25 mouse cellular contexts compared by ENCODE assay signal in genomic region chr10:22877536-22878130, GRCm38 (mm10). TPM values are rescaled to one million over a fixed set of nuclear protein-coding genes. Genes with fewer than 3 reads are reported as not detected.
DNase-seq lines count a peak whose midpoint lies in the region; ATAC-seq and TF ChIP-seq lines count a peak whose summit lies in the region.
"Had no signal": no experiment of that assay in that cellular context is flagged by ENCODE, and none has a peak within 500 bp of the region (broad histone marks: within the 10 kb centered on the region; RNA-seq: fewer than 3 reads in every experiment).

No protein-coding gene starts in this region.

- no peaks in the 10 kb centered on the region for H3K9me3 ChIP-seq in lung, postnatal 0 days (ENCODE audit: low read length)
- no peaks in the 10 kb centered on the region for H3K9me3 ChIP-seq in kidney, embryonic 15.5 days (replicated peaks)
- no peaks in the 10 kb centered on the region for H3K9me3 ChIP-seq in forebrain, embryonic 14.5 days (replicated peaks; ENCODE audit: control insufficient read depth, low read length)
- H3K9me3 ChIP-seq: embryonic facial prominence, embryonic 10.5 days; forebrain, embryonic 13.5 days; hindbrain, embryonic 15.5 days; lung, embryonic 15.5 days had no signal

- H3K4me2 ChIP-seq in lung, postnatal 0 days (replicated peaks; ENCODE audit: low read depth, low read length) = no peak overlapping the region
- no peak overlapping the region for H3K4me2 ChIP-seq in kidney, embryonic 15.5 days
- no peak overlapping the region for H3K4me2 ChIP-seq in forebrain, embryonic 14.5 days (ENCODE audit: low read length)
- H3K4me2 ChIP-seq: forebrain, embryonic 13.5 days; heart, embryonic 11.5 days; hindbrain, embryonic 15.5 days; liver, embryonic 11.5 days; lung, embryonic 15.5 days had no signal

- no peak overlapping the region for H3K4me3 ChIP-seq in lung, postnatal 0 days (ENCODE audit: low read depth, low read length)
- H3K4me3 ChIP-seq in lung, adult 2 months (replicated peaks; ENCODE audit: extremely low read depth, low read depth, low read length) = no peak overlapping the region
- no peak overlapping the region for H3K4me3 ChIP-seq in kidney, embryonic 15.5 days (replicated peaks)
- H3K4me3 ChIP-seq in forebrain, embryonic 14.5 days (ENCODE audit: low read depth, low read length) = no peak overlapping the region
- H3K4me3 ChIP-seq: embryonic facial prominence, embryonic 10.5 days; forebrain, embryonic 13.5 days; hindbrain, embryonic 15.5 days; left cerebral cortex, adult 2 months; lung, embryonic 15.5 days had no signal

- WGBS in lung, postnatal 0 days = 33% methylated on average over 5 of the region's 5 CpGs
- 33% methylated on average over 5 of the region's 5 CpGs for WGBS in lung, adult 2 months
- WGBS in kidney, embryonic 15.5 days = 39% methylated on average over 5 of the region's 5 CpGs
- 83% methylated on average over 5 of the region's 5 CpGs for WGBS in forebrain, embryonic 14.5 days

- no peak for TF ChIP-seq POLR2A in lung, adult 2 months (IDR thresholded peaks at IDR 0.05; ENCODE audit: borderline replicate concordance, extremely low read depth, low read depth, low read length)

- no peaks in the 10 kb centered on the region for H3K36me3 ChIP-seq in lung, postnatal 0 days (ENCODE audit: insufficient read depth, low read length)
- H3K36me3 ChIP-seq in kidney, embryonic 15.5 days = no peaks in the 10 kb centered on the region
- H3K36me3 ChIP-seq in forebrain, embryonic 14.5 days (ENCODE audit: control insufficient read depth, insufficient read depth, low read length) = no peaks in the 10 kb centered on the region
- H3K36me3 ChIP-seq: embryonic facial prominence, embryonic 10.5 days; hindbrain, embryonic 15.5 days; lung, embryonic 15.5 days had no signal

- no peaks in the 10 kb centered on the region for H3K27me3 ChIP-seq in lung, postnatal 0 days (replicated peaks; ENCODE audit: insufficient read depth, low read length)
- no peaks in the 10 kb centered on the region for H3K27me3 ChIP-seq in kidney, embryonic 15.5 days
- no peaks in the 10 kb centered on the region for H3K27me3 ChIP-seq in forebrain, embryonic 14.5 days (replicated peaks; ENCODE audit: control insufficient read depth, insufficient read depth, low read length)
- H3K27me3 ChIP-seq: hindbrain, embryonic 15.5 days; lung, embryonic 15.5 days had no signal

- no peak overlapping the region for H3K27ac ChIP-seq in lung, postnatal 0 days (ENCODE audit: low read length)
- H3K27ac ChIP-seq in kidney, embryonic 15.5 days = peak overlapping the region; percentile 77
- no peak overlapping the region for H3K27ac ChIP-seq in forebrain, embryonic 14.5 days (ENCODE audit: low read depth, low read length)
- H3K27ac ChIP-seq: embryonic facial prominence, embryonic 10.5 days; forebrain, embryonic 13.5 days; hindbrain, embryonic 15.5 days; left cerebral cortex, adult 2 months had no signal

- H3K9ac ChIP-seq in lung, postnatal 0 days (replicated peaks; ENCODE audit: low read depth) = no peak overlapping the region
- H3K9ac ChIP-seq in kidney, embryonic 15.5 days = no peak overlapping the region
- no peak overlapping the region for H3K9ac ChIP-seq in forebrain, embryonic 14.5 days (ENCODE audit: low read length)
- H3K9ac ChIP-seq: forebrain, embryonic 13.5 days; hindbrain, embryonic 15.5 days; lung, embryonic 15.5 days had no signal

- no peak for TF ChIP-seq CTCF in lung, postnatal 0 days (IDR thresholded peaks at IDR 0.05)
- no peak for TF ChIP-seq CTCF in lung, adult 2 months (IDR thresholded peaks at IDR 0.05; ENCODE audit: insufficient read depth, low read length)

- TF ChIP-seq EP300 in lung, postnatal 0 days (IDR thresholded peaks at IDR 0.05) = no peak

- peaks cover 9% of the 10 kb centered on the region; the same call in 1 of the 2 replicates for H3K4me1 ChIP-seq in lung, postnatal 0 days (ENCODE audit: insufficient read depth, low read depth, low read length)
- H3K4me1 ChIP-seq in lung, adult 2 months (ENCODE audit: control insufficient read depth, insufficient read depth, low read length) = no peaks in the 10 kb centered on the region; the same call in 1 of the 2 replicates
- H3K4me1 ChIP-seq in kidney, embryonic 15.5 days = peaks cover 15% of the 10 kb centered on the region
- no peaks in the 10 kb centered on the region for H3K4me1 ChIP-seq in forebrain, embryonic 14.5 days (ENCODE audit: control insufficient read depth, insufficient read depth, low read length)
- H3K4me1 ChIP-seq: embryonic facial prominence, embryonic 10.5 days; forebrain, embryonic 13.5 days; hindbrain, embryonic 15.5 days had no signal

- peak; percentile 83 for DNase-seq in heart, adult 11 months
- DNase-seq in heart, adult 8-10 months (ENCODE audit: low spot score) = no peak
- DNase-seq in lung, postnatal 0 days (ENCODE audit: low spot score) = peak; percentile 63
- DNase-seq in lung, adult 2 months = no peak
- DNase-seq in kidney, postnatal 4 days = peak; percentile 16 to 40
- no peak for DNase-seq in gastrocnemius, postnatal 4 days (ENCODE audit: low spot score in 2 of 2)
- DNase-seq in forebrain, embryonic 14.5 days (ENCODE audit: low spot score) = no peak
- DNase-seq: adrenal gland, adult 2 months; cerebellum, adult 8-10 months; gastrocnemius, postnatal 36 days; heart, postnatal 4 days; layer of hippocampus, adult 9-11 months; left cerebral cortex, postnatal 4 days; right cerebral cortex, postnatal 25 days had no signal

- peak; percentile 43 for ATAC-seq in lung, postnatal 0 days
- peak; percentile 62 for ATAC-seq in kidney, embryonic 15.5 days (replicated peaks; ENCODE audit: low FRiP score)
- ATAC-seq in forebrain, embryonic 14.5 days = no peak
- ATAC-seq: forebrain, embryonic 13.5 days; intestine, postnatal 0 days had no signal

RNA-seq across cellular contexts. Expression of gene Tcf21, which starts 57.7 kb away (rescaled TPM):
- total RNA-seq in heart, adult 8-10 months (2022) = 10 to 100 TPM in 1 of 4 experiments, 1 to 10 TPM in 3; 8.2 to 11.1 (median 9.0) TPM
- polyA plus RNA-seq in lung, postnatal 0 days (2015; fragmentation: Nextera tagmentation; extraction: Ambion mirVana) = 697 and 750 TPM in 2 replicates
- polyA plus RNA-seq in lung, adult 2 months (2012; rRNA removed) = 190 and 228 TPM in 2 replicates
- polyA plus RNA-seq in kidney, embryonic 15.5 days (2015; fragmentation: Nextera tagmentation; extraction: Ambion mirVana) = 325 and 329 TPM in 2 replicates
- under 1 TPM; 0.20 to 0.29 TPM for total RNA-seq in gastrocnemius, postnatal 4 days (2021)
- 0.32 and 0.57 TPM in 2 replicates for polyA plus RNA-seq in forebrain, embryonic 14.5 days (2014; fragmentation: Nextera tagmentation; extraction: Ambion mirVana)
- total RNA-seq: gastrocnemius, postnatal 36 days; left cerebral cortex, adult 2 months; left cerebral cortex, postnatal 4 days; midbrain, postnatal 0 days; neutrophil, adult 5-6 weeks had no signal
- polyA plus RNA-seq: midbrain, postnatal 0 days had no signal

Comparison
In these comparisons a context has a peak if more than half of its experiments do, and no peak if none do; other contexts are left out.
1. DNase-seq: peak in heart, adult 11 months (single experiment), lung, postnatal 0 days (single experiment) and kidney, postnatal 4 days (2 of 2); none in heart, adult 8-10 months (single experiment), lung, adult 2 months (single experiment), gastrocnemius, postnatal 4 days (0 of 2) and forebrain, embryonic 14.5 days (single experiment).
2. RNA of gene Tcf21, which starts 57.7 kb away (polyA plus RNA-seq): 697 to 750 TPM in lung, postnatal 0 days, 325 to 329 TPM in kidney, embryonic 15.5 days and 190 to 228 TPM in lung, adult 2 months; 0.32 to 0.57 TPM in forebrain, embryonic 14.5 days; every median in the first group is over 100 times any median in the second.